Mouse (Mus musculus) CD4-positive naive resting alpha-beta T cell, adult 76 days (primary cell): ENCODE measurements around the gene Prss28. TPM values are rescaled to one million over a fixed set of nuclear protein-coding genes. Genes with fewer than 3 reads are reported as not detected.

Experiments used
- total RNA-seq: library from RNA; stranded (reverse); gene quantifications from one replicate; pipeline ENCODE4 v1.2.4, GENCODE M21; 2023

Gene Prss28
- not detected for total RNA-seq

GRCm38 (mm10) chr17:25308346-25308745 lies at the start of gene Prss28:
Gene Prss28, plus strand, starts transcription at chr17:25308646.

GRCm38 (mm10) chr17:25274571-25275346 lies 33.7 kb upstream of the Prss28 start, which contains the start of gene Ube2i:
Gene Ube2i, minus strand, starts transcription at chr17:25274622.

GRCm38 (mm10) chr17:25298094-25298493 lies 10.4 kb upstream of the Prss28 start, which contains the start of gene Prss34:
Gene Prss34, plus strand, starts transcription at chr17:25298394.

GRCm38 (mm10) chr17:25318354-25318753 lies 9.9 kb downstream of the Prss28 start, which contains the start of gene Prss29:
Gene Prss29, plus strand, starts transcription at chr17:25318654.

GRCm38 (mm10) chr17:25345462-25345861 lies 37.0 kb downstream of the Prss28 start, which contains the start of gene Tpsab1:
Gene Tpsab1, minus strand, starts transcription at chr17:25345562.

Other genes with a start within 250 kb of the Prss28 start
- gene Tmem204, start 225.1 kb upstream of the Prss28 start, total RNA-seq = not detected
- 37.1 TPM for gene Telo2, start 192.7 kb upstream of the Prss28 start, total RNA-seq
- gene Ptx4, start 187.9 kb upstream of the Prss28 start, total RNA-seq = not detected
- gene Clcn7, start 175.3 kb upstream of the Prss28 start, total RNA-seq = 33.9 TPM
- 0.29 TPM for gene Ccdc154, start 146.2 kb upstream of the Prss28 start, total RNA-seq
- gene Gm38655, start 133.2 kb upstream of the Prss28 start, total RNA-seq = not detected
- 10.6 TPM for gene BC003965, start 124.1 kb upstream of the Prss28 start, total RNA-seq
- 97.5 TPM for gene Unkl, start 120.2 kb upstream of the Prss28 start, total RNA-seq
- 37.9 TPM for gene Gnptg, start 68.5 kb upstream of the Prss28 start, total RNA-seq
- 17.6 TPM for gene Tsr3, start 68.5 kb upstream of the Prss28 start, total RNA-seq
- gene Baiap3, start 52.3 kb upstream of the Prss28 start, total RNA-seq = 5.7 TPM
- gene Ube2i, start 34.0 kb upstream of the Prss28 start, total RNA-seq = 448 TPM
- gene Prss34, start 10.3 kb upstream of the Prss28 start, total RNA-seq = 1.1 TPM
- gene Prss29, start 10.0 kb downstream of the Prss28 start, total RNA-seq = not detected
- not detected for gene Tpsab1, start 36.9 kb downstream of the Prss28 start, total RNA-seq
- gene Tpsb2, start 57.7 kb downstream of the Prss28 start, total RNA-seq = not detected
- not detected for gene Tpsg1, start 60.6 kb downstream of the Prss28 start, total RNA-seq
- 1.1 TPM for gene Cacna1h, start 125.1 kb downstream of the Prss28 start, total RNA-seq
- gene Tekt4, start 146.0 kb downstream of the Prss28 start, total RNA-seq = not detected
- gene Sstr5, start 188.6 kb downstream of the Prss28 start, total RNA-seq = not detected